In genomic region chr4:141501058-141501457, GRCm38 (mm10) we compare ENCODE assay signal across 11 mouse cellular contexts. TPM values are rescaled to one million over a fixed set of nuclear protein-coding genes. Genes with fewer than 3 reads are reported as not detected.
DNase-seq lines count a peak whose midpoint lies in the region; ATAC-seq and TF ChIP-seq lines count a peak whose summit lies in the region.
"Had no signal": no experiment of that assay in that cellular context is flagged by ENCODE, and none has a peak within 500 bp of the region (broad histone marks: within the 10 kb centered on the region; RNA-seq: fewer than 3 reads in every experiment).

No protein-coding gene starts in this region.

- H3K9me3 ChIP-seq in lung, postnatal 0 days (ENCODE audit: low read length): no peaks in the 10 kb centered on the region
- H3K9me3 ChIP-seq in embryonic facial prominence, embryonic 14.5 days (ENCODE audit: control insufficient read depth, low read length): no peaks in the 10 kb centered on the region
- H3K9me3 ChIP-seq: midbrain, embryonic 12.5 days had no signal

- no peak for DNase-seq in kidney, adult 2 months
- no peak for DNase-seq in kidney, postnatal 25 days
- peak; percentile 28 for DNase-seq in lung, postnatal 0 days (ENCODE audit: low spot score)
- no peak for DNase-seq in lung, adult 18-20 months
- DNase-seq in embryonic facial prominence, embryonic 14.5 days (ENCODE audit: low spot score): peak; percentile 59
- no peak for DNase-seq in urinary bladder, postnatal 14 days (ENCODE audit: low spot score)
- DNase-seq: thymus, postnatal 25 days had no signal

- H3K9ac ChIP-seq in lung, postnatal 0 days (replicated peaks; ENCODE audit: low read depth): no peak overlapping the region
- no peak overlapping the region for H3K9ac ChIP-seq in embryonic facial prominence, embryonic 14.5 days (ENCODE audit: low read depth, low read length)
- H3K9ac ChIP-seq: midbrain, embryonic 12.5 days had no signal

- H3K4me2 ChIP-seq in lung, postnatal 0 days (replicated peaks; ENCODE audit: low read depth, low read length): no peak overlapping the region
- H3K4me2 ChIP-seq in embryonic facial prominence, embryonic 14.5 days (ENCODE audit: low read depth, low read length): no peak overlapping the region
- H3K4me2 ChIP-seq: midbrain, embryonic 12.5 days had no signal

- TF ChIP-seq POLR2A in kidney, adult 2 months (IDR thresholded peaks at IDR 0.05; ENCODE audit: low read depth, low read length): no peak
- TF ChIP-seq POLR2A in olfactory bulb, adult 2 months (IDR thresholded peaks at IDR 0.05; ENCODE audit: insufficient read depth, low read depth, low read length): no peak

- 60% methylated on average over 5 of the region's 5 CpGs for WGBS in kidney, adult 2 months
- 61% methylated on average over 5 of the region's 5 CpGs for WGBS in lung, postnatal 0 days
- WGBS in embryonic facial prominence, embryonic 14.5 days: 52% methylated on average over 5 of the region's 5 CpGs
- WGBS in olfactory bulb, adult 2 months: 15% methylated on average over 5 of the region's 5 CpGs

- no peak overlapping the region for H3K4me3 ChIP-seq in kidney, adult 2 months (ENCODE audit: insufficient read depth, low read depth, low read length)
- no peak overlapping the region for H3K4me3 ChIP-seq in lung, postnatal 0 days (ENCODE audit: low read depth, low read length)
- no peak overlapping the region for H3K4me3 ChIP-seq in embryonic facial prominence, embryonic 14.5 days (ENCODE audit: low read depth, low read length)
- no peak overlapping the region for H3K4me3 ChIP-seq in olfactory bulb, adult 2 months (ENCODE audit: insufficient read depth, low read depth, low read length)
- H3K4me3 ChIP-seq: midbrain, embryonic 12.5 days had no signal

- TF ChIP-seq CTCF in kidney, adult 2 months (conservative IDR thresholded peaks at IDR 0.05; ENCODE audit: insufficient read depth, insufficient read length, low read depth, low read length): no peak
- no peak for TF ChIP-seq CTCF in lung, postnatal 0 days (IDR thresholded peaks at IDR 0.05)
- TF ChIP-seq CTCF in olfactory bulb, adult 2 months (IDR thresholded peaks at IDR 0.05; ENCODE audit: insufficient read depth, low read depth, low read length): no peak

- no peaks in the 10 kb centered on the region for H3K27me3 ChIP-seq in kidney, adult 2 months (replicated peaks; ENCODE audit: control insufficient read depth, insufficient read depth, low read length)
- no peaks in the 10 kb centered on the region for H3K27me3 ChIP-seq in lung, postnatal 0 days (replicated peaks; ENCODE audit: insufficient read depth, low read length)
- no peaks in the 10 kb centered on the region for H3K27me3 ChIP-seq in embryonic facial prominence, embryonic 14.5 days (replicated peaks; ENCODE audit: control insufficient read depth, insufficient read depth, low read length)
- H3K27me3 ChIP-seq: midbrain, embryonic 12.5 days had no signal

- H3K36me3 ChIP-seq in kidney, adult 2 months (ENCODE audit: control insufficient read depth, insufficient read depth, low read length): no peaks in the 10 kb centered on the region
- no peaks in the 10 kb centered on the region for H3K36me3 ChIP-seq in lung, postnatal 0 days (ENCODE audit: insufficient read depth, low read length)
- H3K36me3 ChIP-seq in embryonic facial prominence, embryonic 14.5 days (ENCODE audit: control insufficient read depth, insufficient read depth, low read length): no peaks in the 10 kb centered on the region

- peak overlapping the region; percentile 26; the same call in 1 of the 2 replicates for H3K27ac ChIP-seq in kidney, adult 2 months (ENCODE audit: insufficient read depth, low read depth, low read length)
- H3K27ac ChIP-seq in lung, postnatal 0 days (ENCODE audit: low read length): no peak overlapping the region
- H3K27ac ChIP-seq in embryonic facial prominence, embryonic 14.5 days (replicated peaks; ENCODE audit: low read depth, low read length): peak overlapping the region; percentile 62
- peak overlapping the region; percentile 59; the same call in 1 of the 2 replicates for H3K27ac ChIP-seq in olfactory bulb, adult 2 months (ENCODE audit: insufficient read depth, low read depth, low read length)
- H3K27ac ChIP-seq: midbrain, embryonic 12.5 days had no signal

- TF ChIP-seq EP300 in lung, postnatal 0 days (IDR thresholded peaks at IDR 0.05): no peak

- ATAC-seq in lung, postnatal 0 days: no peak
- ATAC-seq in embryonic facial prominence, embryonic 14.5 days (ENCODE audit: low read depth): no peak
- ATAC-seq: activated CD4-positive, CD25-positive, alpha-beta regulatory T cell, adult 4 months; forebrain, embryonic 16.5 days had no signal

- peaks cover 18% of the 10 kb centered on the region for H3K4me1 ChIP-seq in kidney, adult 2 months (ENCODE audit: control insufficient read depth, insufficient read depth, low read length)
- H3K4me1 ChIP-seq in lung, postnatal 0 days (ENCODE audit: insufficient read depth, low read depth, low read length): peaks cover 5% of the 10 kb centered on the region
- H3K4me1 ChIP-seq in embryonic facial prominence, embryonic 14.5 days (ENCODE audit: control insufficient read depth, insufficient read depth, low read length): peaks cover 17% of the 10 kb centered on the region
- peaks cover 43% of the 10 kb centered on the region for H3K4me1 ChIP-seq in olfactory bulb, adult 2 months (ENCODE audit: control insufficient read depth, insufficient read depth, low read length)

RNA-seq across cellular contexts. Expression of gene Spen, which starts 37.3 kb away (rescaled TPM):
- 15.9 and 19.6 TPM in 2 replicates for polyA plus RNA-seq in kidney, adult 2 months (2012; rRNA removed)
- 5.7 and 8.8 TPM in 2 replicates for polyA plus RNA-seq in lung, postnatal 0 days (2015; fragmentation: Nextera tagmentation; extraction: Ambion mirVana)
- polyA plus RNA-seq in embryonic facial prominence, embryonic 14.5 days (2014; fragmentation: Nextera tagmentation; extraction: Ambion mirVana): 9.4 and 12.5 TPM in 2 replicates
- 41.7 TPM in 1 of 2 replicates, not detected in the other for polyA plus RNA-seq in olfactory bulb, adult 2 months (2012; ENCODE audit: insufficient read depth, insufficient read length, low replicate concordance, missing spikeins)

RNA-seq across cellular contexts. Expression of gene Zbtb17, which starts 56.6 kb away (rescaled TPM):
- polyA plus RNA-seq in kidney, adult 2 months (2012; rRNA removed): 23.4 and 28.9 TPM in 2 replicates
- 14.1 and 14.3 TPM in 2 replicates for polyA plus RNA-seq in lung, postnatal 0 days (2015; fragmentation: Nextera tagmentation; extraction: Ambion mirVana)
- 22.0 and 28.7 TPM in 2 replicates for polyA plus RNA-seq in embryonic facial prominence, embryonic 14.5 days (2014; fragmentation: Nextera tagmentation; extraction: Ambion mirVana)
- polyA plus RNA-seq in olfactory bulb, adult 2 months (2012; ENCODE audit: insufficient read depth, insufficient read length, low replicate concordance, missing spikeins): not detected in 2 replicates

Comparison
In these comparisons a context has a peak if more than half of its experiments do, and no peak if none do; other contexts are left out.
1. DNase-seq: peak in lung, postnatal 0 days (single experiment) and embryonic facial prominence, embryonic 14.5 days (single experiment); none in kidney, adult 2 months (single experiment), kidney, postnatal 25 days (0 of 2), lung, adult 18-20 months (0 of 2) and urinary bladder, postnatal 14 days (single experiment).